Mouse (Mus musculus): ENCODE results near the gene Gad1.

Gad1 gene

GRCm38 (mm10) chr2:70564646-70565315 is 11.9 kb downstream of the Gad1 start:
- DNase-seq (ENCODE audit: low spot score): no peak

- DNase-seq (ENCODE audit: low spot score): no peak
Observed at GRCm38 (mm10) chr2:70565651-70566602, 13.1 kb downstream of the Gad1 start.

- DNase-seq (ENCODE audit: low spot score): no peak
Observed at GRCm38 (mm10) chr2:70566603-70566981, 13.7 kb downstream of the Gad1 start.

GRCm38 (mm10) chr2:70567071-70567681 is 14.3 kb downstream of the Gad1 start:
- DNase-seq (ENCODE audit: low spot score): no peak

- no peak for DNase-seq (ENCODE audit: low spot score)
Observed at GRCm38 (mm10) chr2:70567682-70568077, 14.8 kb downstream of the Gad1 start.

GRCm38 (mm10) chr2:70568198-70568941 is 15.5 kb downstream of the Gad1 start:
- no peak for DNase-seq (ENCODE audit: low spot score)

GRCm38 (mm10) chr2:70571698-70572097 is 18.8 kb downstream of the Gad1 start:
- no peak for DNase-seq (ENCODE audit: low spot score)

GRCm38 (mm10) chr2:70572251-70572650 is 19.4 kb downstream of the Gad1 start:
- DNase-seq (ENCODE audit: low spot score): no peak

GRCm38 (mm10) chr2:70573544-70574210 is 20.8 kb downstream of the Gad1 start:
- no peak for DNase-seq (ENCODE audit: low spot score)

- DNase-seq (ENCODE audit: low spot score): no peak
Observed at GRCm38 (mm10) chr2:70588200-70588599, 35.3 kb downstream of the Gad1 start.

- no peak for DNase-seq (ENCODE audit: low spot score)
Observed at GRCm38 (mm10) chr2:70592432-70592831, 39.6 kb downstream of the Gad1 start.

- DNase-seq (ENCODE audit: low spot score): no peak
Observed at GRCm38 (mm10) chr2:70593670-70594069, 40.8 kb downstream of the Gad1 start.

- DNase-seq (ENCODE audit: low spot score): no peak
Observed at GRCm38 (mm10) chr2:70595896-70596295, 43.0 kb downstream of the Gad1 start.

- DNase-seq (ENCODE audit: low spot score): no peak
Observed at GRCm38 (mm10) chr2:70609769-70610168, 56.9 kb downstream of the Gad1 start.

- no peak for DNase-seq (ENCODE audit: low spot score)
Observed at GRCm38 (mm10) chr2:70614745-70615351, 62.0 kb downstream of the Gad1 start.

GRCm38 (mm10) chr2:70616076-70616475 is 63.2 kb downstream of the Gad1 start:
- DNase-seq (ENCODE audit: low spot score): no peak

- DNase-seq (ENCODE audit: low spot score): no peak
Observed at GRCm38 (mm10) chr2:70616617-70617016, 63.7 kb downstream of the Gad1 start.

- DNase-seq (ENCODE audit: low spot score): no peak
Observed at GRCm38 (mm10) chr2:70619232-70619835, 66.5 kb downstream of the Gad1 start.

- no peak for DNase-seq (ENCODE audit: low spot score)
Observed at GRCm38 (mm10) chr2:70620225-70620624, 67.4 kb downstream of the Gad1 start.

- DNase-seq (ENCODE audit: low spot score): no peak
Observed at GRCm38 (mm10) chr2:70622244-70622643, 69.4 kb downstream of the Gad1 start.

GRCm38 (mm10) chr2:70625761-70626160 is 72.9 kb downstream of the Gad1 start:
- DNase-seq (ENCODE audit: low spot score): no peak
